9 mouse cellular contexts compared by ENCODE assay signal in genomic region chr8:23504704-23505103, GRCm38 (mm10).
DNase-seq lines count a peak whose midpoint lies in the region; ATAC-seq lines count a peak whose summit lies in the region.
"Had no signal": no experiment of that assay in that cellular context is flagged by ENCODE, and none has a peak within 500 bp of the region (broad histone marks: within the 10 kb centered on the region; RNA-seq: fewer than 3 reads in every experiment).

No protein-coding gene starts in this region.

- ATAC-seq in liver, embryonic 11.5 days (replicated peaks; ENCODE audit: low FRiP score), result no peak

- H3K4me2 ChIP-seq in liver, embryonic 11.5 days, result no peak overlapping the region
- H3K4me2 ChIP-seq: liver, embryonic 15.5 days had no signal

- H3K9me3 ChIP-seq in liver, embryonic 11.5 days (ENCODE audit: control insufficient read depth, low read length), result no peaks in the 10 kb centered on the region
- H3K9me3 ChIP-seq: liver, embryonic 15.5 days had no signal

- WGBS in liver, embryonic 11.5 days, result 52% methylated on average over 10 of the region's 10 CpGs

- no peak overlapping the region for H3K9ac ChIP-seq in liver, embryonic 11.5 days (ENCODE audit: low read depth, low read length)
- H3K9ac ChIP-seq: liver, embryonic 15.5 days had no signal

- H3K4me3 ChIP-seq in liver, embryonic 11.5 days (ENCODE audit: low read depth, low read length), result no peak overlapping the region
- H3K4me3 ChIP-seq: liver, embryonic 15.5 days had no signal

- H3K4me1 ChIP-seq in liver, embryonic 11.5 days (replicated peaks; ENCODE audit: control insufficient read depth, insufficient read depth, low read length), result no peaks in the 10 kb centered on the region
- H3K4me1 ChIP-seq: liver, embryonic 15.5 days had no signal

- no peak overlapping the region for H3K27ac ChIP-seq in liver, embryonic 11.5 days (ENCODE audit: low read depth, low read length)
- H3K27ac ChIP-seq: liver, embryonic 15.5 days had no signal

- no peaks in the 10 kb centered on the region for H3K27me3 ChIP-seq in liver, embryonic 11.5 days (replicated peaks; ENCODE audit: control insufficient read depth, insufficient read depth, low read length)
- H3K27me3 ChIP-seq: liver, embryonic 15.5 days had no signal

- no peaks in the 10 kb centered on the region for H3K36me3 ChIP-seq in liver, embryonic 11.5 days (ENCODE audit: control insufficient read depth, insufficient read depth, low read length)
- H3K36me3 ChIP-seq: liver, embryonic 15.5 days had no signal

- intact Hi-C loops in left cerebral cortex, postnatal 4 days (cut with DNase I), result loop anchor here (10.0 kb wide), 1 partner anchor 160 kb away; no protein-coding TSS in a partner anchor

- peak; percentile 57 for DNase-seq in liver
- no peak for DNase-seq in liver, embryonic 11.5 days (ENCODE audit: low spot score)
- DNase-seq in embryo, embryonic 11 days, result peak; percentile 73
- peak; percentile 49 to 69 for DNase-seq in gastrocnemius, postnatal 4 days (ENCODE audit: low spot score in 2 of 2)
- DNase-seq in kidney, adult 9 months, result peak; percentile 63
- DNase-seq in left cerebral cortex, postnatal 4 days, result peak; percentile 83
- DNase-seq in ovary, postnatal 36 days (ENCODE audit: low spot score), result peak; percentile 71
- no peak for DNase-seq in c-Kit-positive CD71-positive TER-119-positive erythroid progenitor cells, embryonic 14.5 days (ENCODE audit: low spot score)

Comparison
In these comparisons a context has a peak if more than half of its experiments do, and no peak if none do; other contexts are left out.
1. DNase-seq: peak in liver (single experiment), embryo, embryonic 11 days (single experiment), gastrocnemius, postnatal 4 days (2 of 2), kidney, adult 9 months (single experiment), left cerebral cortex, postnatal 4 days (single experiment) and ovary, postnatal 36 days (single experiment); none in liver, embryonic 11.5 days (single experiment) and c-Kit-positive CD71-positive TER-119-positive erythroid progenitor cells, embryonic 14.5 days (single experiment).